22 mouse cellular contexts compared by ENCODE assay signal in genomic region chr19:6471630-6472029, GRCm38 (mm10). TPM values are rescaled to one million over a fixed set of nuclear protein-coding genes. Genes with fewer than 3 reads are reported as not detected.
"Had no signal": no experiment of that assay in that cellular context is flagged by ENCODE, and none has a peak within 500 bp of the region (broad histone marks: within the 10 kb centered on the region; RNA-seq: fewer than 3 reads in every experiment).

No protein-coding gene starts in this region.

- H3K4me2 ChIP-seq: intestine, embryonic 15.5 days; limb, embryonic 13.5 days; liver, embryonic 12.5 days; liver, embryonic 15.5 days; lung, embryonic 14.5 days; midbrain, embryonic 11.5 days; stomach, embryonic 15.5 days had no signal

- H3K27me3 ChIP-seq: liver, embryonic 15.5 days; stomach, embryonic 15.5 days had no signal

- DNase-seq: kidney, adult 11 months; kidney, adult 9 months; kidney, postnatal 25 days; layer of hippocampus, adult 9-11 months; liver; lung, embryonic 14.5 days; midbrain, embryonic 14.5 days; right cerebral cortex, postnatal 14 days; right cerebral cortex, postnatal 4 days; thymus, adult 18-20 months; thymus, postnatal 36 days had no signal

- ATAC-seq: hindbrain, embryonic 16.5 days; intestine, embryonic 15.5 days; liver, embryonic 12.5 days had no signal

- H3K27ac ChIP-seq: intestine, embryonic 15.5 days; layer of hippocampus, adult 2 months; limb, embryonic 10.5 days; limb, embryonic 13.5 days; liver, embryonic 12.5 days; liver, embryonic 15.5 days; stomach, embryonic 15.5 days had no signal

- H3K9ac ChIP-seq: intestine, embryonic 15.5 days; limb, embryonic 13.5 days; liver, embryonic 12.5 days; liver, embryonic 15.5 days; lung, embryonic 14.5 days; stomach, embryonic 15.5 days had no signal

- H3K9me3 ChIP-seq: intestine, embryonic 15.5 days; limb, embryonic 10.5 days; limb, embryonic 13.5 days; liver, embryonic 15.5 days; stomach, embryonic 15.5 days had no signal

- H3K36me3 ChIP-seq: intestine, embryonic 15.5 days; limb, embryonic 10.5 days; limb, embryonic 13.5 days; liver, embryonic 12.5 days; liver, embryonic 15.5 days; stomach, embryonic 15.5 days had no signal

- H3K4me3 ChIP-seq: intestine, embryonic 15.5 days; layer of hippocampus, adult 2 months; limb, embryonic 10.5 days; limb, embryonic 13.5 days; liver, embryonic 12.5 days; liver, embryonic 15.5 days; stomach, embryonic 15.5 days had no signal

- H3K4me1 ChIP-seq: intestine, embryonic 15.5 days; liver, embryonic 15.5 days; stomach, embryonic 15.5 days had no signal

RNA-seq across cellular contexts. Expression of gene Nrxn2, which starts 53.1 kb away (rescaled TPM):
- total RNA-seq: megakaryocyte progenitor cell, adult 5-6 weeks; megakaryocyte-erythroid progenitor cell, adult 5-6 weeks had no signal
